Mouse (Mus musculus): Measurements from ENCODE around the gene Rnase12. TPM values are rescaled to one million over a fixed set of nuclear protein-coding genes. Genes with fewer than 3 reads are reported as not detected.
A peak's percentile ranks its signal among the peaks of the same experiment; 100 is the strongest.
"Not testable (repeated sequence)": the region's sequence is repeated elsewhere in the genome, so short reads cannot be mapped to it uniquely, and the experiment has no call there.

Rnase12 gene
- not detected in 2 replicates for polyA plus RNA-seq (2015; fragmentation: Nextera tagmentation; extraction: Ambion mirVana)

- Histone ChIP-seq H3K27me3 (replicated peaks) (no peaks in the 10 kb centered on the region), H3K27ac (no peak within 1 kb of the TSS), H3K4me3 (no peak within 1 kb of the TSS), H3K9me3 (no peaks in the 10 kb centered on the region), H3K4me1 (0 out of 2 replicates have a peak, but pooled peaks cover 6% of the 10 kb centered on the region), H3K4me2 (no peak within 1 kb of the TSS), H3K36me3 (replicated peaks) (no peaks in the 10 kb centered on the region), H3K9ac (no peak within 1 kb of the TSS)
- 73% methylated on average over 9 of the region's 9 CpGs for WGBS
- no peak for ATAC-seq (replicated peaks)
Measured at GRCm38 (mm10) chr14:51057401-51057831, at the start of gene Rnase12. Gene Rnase12 (minus strand): TSS chr14:51057661.

GRCm38 (mm10) chr14:51106449-51106967 lies 49.0 kb upstream of the Rnase12 start:
- H3K4me2 ChIP-seq, result no peak overlapping the region
- ATAC-seq (replicated peaks), result no peak
- H3K27ac ChIP-seq, result no peak overlapping the region
- no peak overlapping the region for H3K4me3 ChIP-seq
- H3K4me1 ChIP-seq, result no peaks in the 10 kb centered on the region
- no peaks in the 10 kb centered on the region for H3K27me3 ChIP-seq (replicated peaks)
- H3K36me3 ChIP-seq (replicated peaks), result no peaks in the 10 kb centered on the region
- no peak overlapping the region for H3K9ac ChIP-seq
- H3K9me3 ChIP-seq, result no peaks in the 10 kb centered on the region

GRCm38 (mm10) chr14:51104366-51104765 lies 46.9 kb upstream of the Rnase12 start:
- H3K4me1 ChIP-seq, result no peaks in the 10 kb centered on the region
- 82% methylated on average over 2 of the region's 2 CpGs for WGBS
- ATAC-seq (replicated peaks), result no peak
- H3K27ac ChIP-seq, result no peak overlapping the region
- no peaks in the 10 kb centered on the region for H3K9me3 ChIP-seq
- H3K4me3 ChIP-seq, result no peak overlapping the region
- H3K9ac ChIP-seq, result no peak overlapping the region
- no peaks in the 10 kb centered on the region for H3K36me3 ChIP-seq (replicated peaks)
- H3K4me2 ChIP-seq, result no peak overlapping the region
- no peaks in the 10 kb centered on the region for H3K27me3 ChIP-seq (replicated peaks)

GRCm38 (mm10) chr14:51103217-51103616 lies 45.8 kb upstream of the Rnase12 start:
- H3K4me2 ChIP-seq, result no peak overlapping the region
- no peaks in the 10 kb centered on the region for H3K9me3 ChIP-seq
- H3K27ac ChIP-seq, result no peak overlapping the region
- 64% methylated on average over 3 of the region's 3 CpGs for WGBS
- peak; percentile 63 for ATAC-seq (replicated peaks)
- no peak overlapping the region for H3K4me3 ChIP-seq
- H3K36me3 ChIP-seq (replicated peaks), result no peaks in the 10 kb centered on the region
- H3K27me3 ChIP-seq (replicated peaks), result no peaks in the 10 kb centered on the region
- no peak overlapping the region for H3K9ac ChIP-seq
- no peaks in the 10 kb centered on the region for H3K4me1 ChIP-seq

GRCm38 (mm10) chr14:51101284-51101683 lies 43.8 kb upstream of the Rnase12 start:
- H3K27ac ChIP-seq, result no peak overlapping the region
- no peak overlapping the region for H3K4me2 ChIP-seq
- H3K36me3 ChIP-seq (replicated peaks), result no peaks in the 10 kb centered on the region
- H3K4me1 ChIP-seq, result no peaks in the 10 kb centered on the region
- H3K9ac ChIP-seq, result no peak overlapping the region
- H3K27me3 ChIP-seq (replicated peaks), result no peaks in the 10 kb centered on the region
- no peak overlapping the region for H3K4me3 ChIP-seq
- WGBS, result 80% methylated on average over 9 of the region's 9 CpGs
- H3K9me3 ChIP-seq, result no peaks in the 10 kb centered on the region
- no peak for ATAC-seq (replicated peaks)

- no peaks in the 10 kb centered on the region for H3K27me3 ChIP-seq (replicated peaks)
- H3K4me3 ChIP-seq, result no peak overlapping the region
- no peak overlapping the region for H3K27ac ChIP-seq
- 94% methylated on average over 11 of the region's 11 CpGs for WGBS
- H3K36me3 ChIP-seq (replicated peaks), result no peaks in the 10 kb centered on the region
- H3K4me2 ChIP-seq, result no peak overlapping the region
- no peaks in the 10 kb centered on the region for H3K9me3 ChIP-seq
- no peak for ATAC-seq (replicated peaks)
- H3K9ac ChIP-seq, result no peak overlapping the region
- no peaks in the 10 kb centered on the region for H3K4me1 ChIP-seq
Measured at GRCm38 (mm10) chr14:51098921-51099320, 41.5 kb upstream of the Rnase12 start.

GRCm38 (mm10) chr14:51098300-51098699 lies 40.8 kb upstream of the Rnase12 start:
- not testable (repeated sequence) for H3K27ac ChIP-seq; H3K36me3 ChIP-seq (replicated peaks); H3K9ac ChIP-seq; H3K4me1 ChIP-seq; H3K27me3 ChIP-seq (replicated peaks); H3K4me2 ChIP-seq; H3K9me3 ChIP-seq; H3K4me3 ChIP-seq
- ATAC-seq (replicated peaks), result peak; percentile 32; the same call in 1 of the 2 replicates
- WGBS, result 10% methylated on average over 1 of the region's 1 CpGs

GRCm38 (mm10) chr14:51095736-51096524 lies 38.5 kb upstream of the Rnase12 start:
- no peak for ATAC-seq (replicated peaks)
- 0 out of 2 replicates have a peak, but pooled peaks cover 7% of the 10 kb centered on the region for H3K4me1 ChIP-seq
- H3K4me3 ChIP-seq, result no peak overlapping the region
- no peak overlapping the region for H3K4me2 ChIP-seq
- no peaks in the 10 kb centered on the region for H3K36me3 ChIP-seq (replicated peaks)
- 77% methylated on average over 9 of the region's 9 CpGs for WGBS
- H3K27ac ChIP-seq, result no peak overlapping the region
- H3K27me3 ChIP-seq (replicated peaks), result no peaks in the 10 kb centered on the region
- H3K9ac ChIP-seq, result no peak overlapping the region
- H3K9me3 ChIP-seq, result no peaks in the 10 kb centered on the region

- Histone ChIP-seq H3K27me3 (replicated peaks) (no peaks in the 10 kb centered on the region), H3K36me3 (replicated peaks) (no peaks in the 10 kb centered on the region), H3K9ac (no peak overlapping the region), H3K27ac (no peak overlapping the region), H3K9me3 (no peaks in the 10 kb centered on the region), H3K4me3 (no peak overlapping the region), H3K4me2 (no peak overlapping the region), H3K4me1 (0 out of 2 replicates have a peak, but pooled peaks cover 7% of the 10 kb centered on the region)
- no peak for ATAC-seq (replicated peaks)
- 75% methylated on average over 9 of the region's 9 CpGs for WGBS
Measured at GRCm38 (mm10) chr14:51094921-51095320, 37.5 kb upstream of the Rnase12 start.

- no peak overlapping the region for H3K27ac ChIP-seq
- no peaks in the 10 kb centered on the region for H3K27me3 ChIP-seq (replicated peaks)
- H3K4me1 ChIP-seq, result 0 out of 2 replicates have a peak, but pooled peaks cover 7% of the 10 kb centered on the region
- no peaks in the 10 kb centered on the region for H3K36me3 ChIP-seq (replicated peaks)
- no peak overlapping the region for H3K4me3 ChIP-seq
- 85% methylated on average over 5 of the region's 5 CpGs for WGBS
- no peaks in the 10 kb centered on the region for H3K9me3 ChIP-seq
- H3K4me2 ChIP-seq, result no peak overlapping the region
- no peak for ATAC-seq (replicated peaks)
- H3K9ac ChIP-seq, result no peak overlapping the region
Measured at GRCm38 (mm10) chr14:51094096-51094875, 36.8 kb upstream of the Rnase12 start.

GRCm38 (mm10) chr14:51093496-51093895 lies 36.0 kb upstream of the Rnase12 start:
- 36% methylated on average over 3 of the region's 3 CpGs for WGBS
- no peak overlapping the region for H3K9ac ChIP-seq
- H3K9me3 ChIP-seq, result no peaks in the 10 kb centered on the region
- H3K27ac ChIP-seq, result no peak overlapping the region
- no peak for ATAC-seq (replicated peaks)
- peaks cover 10% of the 10 kb centered on the region; the same call in 1 of the 2 replicates for H3K4me1 ChIP-seq
- no peak overlapping the region for H3K4me3 ChIP-seq
- H3K27me3 ChIP-seq (replicated peaks), result no peaks in the 10 kb centered on the region
- no peaks in the 10 kb centered on the region for H3K36me3 ChIP-seq (replicated peaks)
- no peak overlapping the region for H3K4me2 ChIP-seq

GRCm38 (mm10) chr14:51092073-51092620 lies 34.7 kb upstream of the Rnase12 start:
- H3K4me1 ChIP-seq, result peaks cover 14% of the 10 kb centered on the region; the same call in 1 of the 2 replicates
- WGBS, result 55% methylated on average over 8 of the region's 8 CpGs
- H3K4me3 ChIP-seq, result peak overlapping the region; percentile 73
- no peak overlapping the region for H3K27ac ChIP-seq
- no peak for ATAC-seq (replicated peaks)
- H3K9ac ChIP-seq, result no peak overlapping the region
- no peaks in the 10 kb centered on the region for H3K36me3 ChIP-seq (replicated peaks)
- H3K4me2 ChIP-seq, result peak overlapping the region; percentile 69
- no peaks in the 10 kb centered on the region for H3K27me3 ChIP-seq (replicated peaks)
- no peaks in the 10 kb centered on the region for H3K9me3 ChIP-seq

Data from midbrain, embryonic 15.5 days (tissue).